Mouse (Mus musculus): ENCODE data around the gene Myf6. TPM values are rescaled to one million over a fixed set of nuclear protein-coding genes. Genes with fewer than 3 reads are reported as not detected.
A peak's percentile ranks its signal among the peaks of the same experiment; 100 is the strongest.

The Myf6 gene
- polyA plus RNA-seq, 1 experiment from 2014 or later, result 0.14 TPM

DNA sequence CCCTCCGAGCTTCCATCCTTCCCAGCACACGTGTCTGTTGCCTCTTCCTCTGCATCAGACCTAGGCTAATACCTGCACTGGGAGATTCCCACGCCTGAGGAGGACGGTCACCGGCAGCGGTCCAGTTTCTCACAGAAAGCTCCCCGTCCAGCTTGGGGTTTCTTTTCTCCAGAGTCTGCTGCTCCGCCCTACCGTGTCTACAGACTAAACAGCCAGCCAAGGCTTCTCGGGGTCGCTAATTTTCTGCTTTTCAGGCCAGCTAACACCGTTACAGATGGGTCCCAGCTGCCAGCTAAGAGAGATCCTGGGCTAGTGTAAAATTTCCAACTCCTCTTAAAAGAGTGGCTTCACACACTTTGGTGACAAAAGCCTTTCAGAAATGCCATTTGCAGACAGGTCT, 7.8 kb downstream of the Myf6 start:
- Histone ChIP-seq H3K36me3 (ENCODE audit: insufficient read depth) (no peaks in the 10 kb centered on the region), H3K4me2 (0 out of 2 replicates have a peak overlapping the region, but pooled peaks have one; percentile 8), H3K27ac (ENCODE audit: low read depth) (no peak overlapping the region), H3K9me3 (ENCODE audit: low read depth, low read length) (no peaks in the 10 kb centered on the region), H3K9ac (no peak overlapping the region), H3K4me1 (ENCODE audit: insufficient read depth) (0 out of 2 replicates have a peak, but pooled peaks cover 2% of the 10 kb centered on the region), H3K4me3 (ENCODE audit: low read depth, low read length) (no peak overlapping the region), H3K27me3 (ENCODE audit: insufficient read depth, low read length) (no peaks in the 10 kb centered on the region)
- 32% methylated on average over 12 of the region's 12 CpGs for WGBS
- ATAC-seq (ENCODE audit: insufficient read depth), result peak; percentile 79
- no peak for TF ChIP-seq CTCF (IDR thresholded peaks at IDR 0.05; ENCODE audit: low read depth)
- DNase-seq, result peak; percentile 65

GRCm38 (mm10) chr10:107485870-107486269, 8.7 kb downstream of the Myf6 start, which contains the start of gene Myf5:
Myf5 (minus strand) TSS chr10:107486134.
- DNase-seq, result no peak
- Histone ChIP-seq H3K9ac (no peak within 1 kb of the TSS), H3K4me3 (ENCODE audit: low read depth, low read length) (no peak within 1 kb of the TSS), H3K27ac (ENCODE audit: low read depth) (no peak within 1 kb of the TSS), H3K4me2 (0 out of 2 replicates have a peak within 1 kb of the TSS, but pooled peaks have one; percentile 8), H3K9me3 (ENCODE audit: low read depth, low read length) (no peaks in the 10 kb centered on the region), H3K4me1 (ENCODE audit: insufficient read depth) (0 out of 2 replicates have a peak, but pooled peaks cover 2% of the 10 kb centered on the region), H3K36me3 (ENCODE audit: insufficient read depth) (no peaks in the 10 kb centered on the region), H3K27me3 (ENCODE audit: insufficient read depth, low read length) (no peaks in the 10 kb centered on the region)
- WGBS, result 77% methylated on average over 8 of the region's 8 CpGs
- ATAC-seq (ENCODE audit: insufficient read depth), result no peak
- no peak for TF ChIP-seq CTCF (IDR thresholded peaks at IDR 0.05; ENCODE audit: low read depth)

- Histone ChIP-seq H3K4me3 (ENCODE audit: low read depth, low read length) (no peak overlapping the region; the same call in 1 of the 2 replicates), H3K9ac (no peak overlapping the region), H3K36me3 (ENCODE audit: insufficient read depth) (no peaks in the 10 kb centered on the region), H3K27me3 (ENCODE audit: insufficient read depth, low read length) (no peaks in the 10 kb centered on the region), H3K4me1 (ENCODE audit: insufficient read depth) (0 out of 2 replicates have a peak, but pooled peaks cover 2% of the 10 kb centered on the region), H3K4me2 (peak overlapping the region; percentile 20; the same call in 1 of the 2 replicates), H3K9me3 (ENCODE audit: low read depth, low read length) (no peaks in the 10 kb centered on the region), H3K27ac (ENCODE audit: low read depth) (no peak overlapping the region)
- TF ChIP-seq CTCF (IDR thresholded peaks at IDR 0.05; ENCODE audit: low read depth), result no peak
- DNase-seq, result peak; percentile 13
- WGBS, result 54% methylated on average over 10 of the region's 10 CpGs
- ATAC-seq (ENCODE audit: insufficient read depth), result no peak
These were observed 10.5 kb downstream of the Myf6 start for GRCm38 (mm10) chr10:107484050-107484449.

DNA sequence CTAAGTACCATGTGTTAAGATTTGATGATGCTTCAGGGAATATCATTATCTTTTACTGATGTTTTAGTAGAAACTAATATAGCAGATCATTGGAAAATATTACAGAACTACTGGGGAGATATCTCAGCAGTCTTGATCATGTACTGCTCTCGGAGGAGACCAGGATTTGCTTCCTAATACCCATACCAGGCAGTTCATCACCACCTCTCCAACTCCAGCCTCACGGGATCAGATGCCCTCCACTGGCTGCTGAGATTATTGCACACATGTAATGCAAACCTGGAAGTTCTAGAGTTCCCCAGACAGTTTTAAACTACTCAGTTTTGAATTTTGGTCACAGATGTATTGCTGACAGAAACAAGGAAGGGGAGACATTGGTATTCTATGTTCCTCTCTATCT, 21.0 kb downstream of the Myf6 start:
- DNase-seq, result no peak
- no peaks in the 10 kb centered on the region for H3K27me3 ChIP-seq (ENCODE audit: insufficient read depth, low read length)
- H3K4me1 ChIP-seq (ENCODE audit: insufficient read depth), result no peaks in the 10 kb centered on the region
- TF ChIP-seq CTCF (IDR thresholded peaks at IDR 0.05; ENCODE audit: low read depth), result peak; percentile 43
- no peak overlapping the region for H3K4me2 ChIP-seq
- H3K27ac ChIP-seq (ENCODE audit: low read depth), result no peak overlapping the region
- no peaks in the 10 kb centered on the region for H3K36me3 ChIP-seq (ENCODE audit: insufficient read depth)
- ATAC-seq (ENCODE audit: insufficient read depth), result no peak
- no peaks in the 10 kb centered on the region for H3K9me3 ChIP-seq (ENCODE audit: low read depth, low read length)
- H3K4me3 ChIP-seq (ENCODE audit: low read depth, low read length), result no peak overlapping the region
- H3K9ac ChIP-seq, result no peak overlapping the region
- WGBS, result 46% methylated on average over 2 of the region's 2 CpGs

- Histone ChIP-seq H3K27ac (ENCODE audit: low read depth) (no peak overlapping the region), H3K4me1 (ENCODE audit: insufficient read depth) (no peaks in the 10 kb centered on the region), H3K4me2 (no peak overlapping the region), H3K36me3 (ENCODE audit: insufficient read depth) (no peaks in the 10 kb centered on the region), H3K9ac (no peak overlapping the region), H3K4me3 (ENCODE audit: low read depth, low read length) (no peak overlapping the region), H3K9me3 (ENCODE audit: low read depth, low read length) (no peaks in the 10 kb centered on the region), H3K27me3 (ENCODE audit: insufficient read depth, low read length) (no peaks in the 10 kb centered on the region)
- no peak for ATAC-seq (ENCODE audit: insufficient read depth)
- 78% methylated on average over 5 of the region's 5 CpGs for WGBS
- no peak for DNase-seq
- TF ChIP-seq CTCF (IDR thresholded peaks at IDR 0.05; ENCODE audit: low read depth), result no peak
These were observed 22.8 kb downstream of the Myf6 start for GRCm38 (mm10) chr10:107471712-107472111.

DNA sequence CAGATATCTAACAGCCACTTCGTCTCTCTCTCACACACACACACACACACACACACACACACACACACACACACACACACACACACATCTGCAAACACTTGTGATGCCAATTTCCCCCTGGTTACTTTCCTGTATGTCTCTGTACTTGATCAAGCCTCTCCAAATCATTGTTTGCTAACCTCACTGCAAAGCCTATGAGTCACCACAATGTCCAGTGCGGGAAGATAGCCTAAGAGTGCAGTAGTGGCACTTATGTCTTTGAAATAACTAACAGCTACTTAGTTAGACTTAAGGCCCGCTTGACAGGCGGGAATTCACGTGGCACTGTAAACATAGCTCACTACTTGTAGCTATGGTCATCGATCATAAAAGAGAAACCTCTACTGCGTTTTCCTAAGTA, 26.7 kb downstream of the Myf6 start:
- no peak overlapping the region for H3K9ac ChIP-seq

GRCm38 (mm10) chr10:107449496-107450330, 44.8 kb downstream of the Myf6 start:
- H3K4me2 ChIP-seq, result no peak overlapping the region
- no peak overlapping the region for H3K4me3 ChIP-seq (ENCODE audit: low read depth, low read length)
- ATAC-seq (ENCODE audit: insufficient read depth), result no peak
- WGBS, result 81% methylated on average over 5 of the region's 5 CpGs
- H3K36me3 ChIP-seq (ENCODE audit: insufficient read depth), result no peaks in the 10 kb centered on the region
- no peaks in the 10 kb centered on the region for H3K9me3 ChIP-seq (ENCODE audit: low read depth, low read length)
- H3K27ac ChIP-seq (ENCODE audit: low read depth), result no peak overlapping the region
- no peak for TF ChIP-seq CTCF (IDR thresholded peaks at IDR 0.05; ENCODE audit: low read depth)
- H3K9ac ChIP-seq, result no peak overlapping the region
- no peak for DNase-seq
- H3K4me1 ChIP-seq (ENCODE audit: insufficient read depth), result no peaks in the 10 kb centered on the region
- no peaks in the 10 kb centered on the region for H3K27me3 ChIP-seq (ENCODE audit: insufficient read depth, low read length)

More for the DNA sequence above, 26.7 kb downstream of the Myf6 start:
- no peaks in the 10 kb centered on the region for H3K4me1 ChIP-seq (ENCODE audit: insufficient read depth)
- peak; percentile 44 for DNase-seq
- ATAC-seq (ENCODE audit: insufficient read depth), result peak; percentile 94
- H3K36me3 ChIP-seq (ENCODE audit: insufficient read depth), result no peaks in the 10 kb centered on the region
- no peak overlapping the region for H3K4me3 ChIP-seq (ENCODE audit: low read depth, low read length)
- no peak overlapping the region for H3K27ac ChIP-seq (ENCODE audit: low read depth)
- H3K4me2 ChIP-seq, result no peak overlapping the region
- TF ChIP-seq CTCF (IDR thresholded peaks at IDR 0.05; ENCODE audit: low read depth), result no peak
- no peaks in the 10 kb centered on the region for H3K9me3 ChIP-seq (ENCODE audit: low read depth, low read length)
- 25% methylated on average over 7 of the region's 7 CpGs for WGBS
- no peaks in the 10 kb centered on the region for H3K27me3 ChIP-seq (ENCODE audit: insufficient read depth, low read length)

Small RNAs within 50 kb of the gene (microRNA-seq; reads per million reads assigned to microRNA genes)
- not detected for gene Gm44403 (ENCODE audit: borderline number of aligned reads)

Other genes starting within 250 kb of the Myf6 start
- gene Lin7a, start 223.1 kb downstream of the Myf6 start, polyA plus RNA-seq (2014; fragmentation: Nextera tagmentation; extraction: Ambion mirVana), result 10.5 and 12.5 TPM in 2 replicates
- 0.08 and 0.28 TPM in 2 replicates for gene Myf5, start 8.6 kb downstream of the Myf6 start, polyA plus RNA-seq (2014; fragmentation: Nextera tagmentation; extraction: Ambion mirVana)
- 0.30 and 0.32 TPM in 2 replicates for gene Ptprq, start 225.3 kb upstream of the Myf6 start, polyA plus RNA-seq (2014; fragmentation: Nextera tagmentation; extraction: Ambion mirVana)

All from lung, embryonic 14.5 days (tissue).